Mouse (Mus musculus) embryonic facial prominence, embryonic 14.5 days (tissue): ENCODE data around the gene Swi5. TPM values are rescaled to one million over a fixed set of nuclear protein-coding genes. Genes with fewer than 3 reads are reported as not detected.
"Not testable (repeated sequence)": the region's sequence is repeated elsewhere in the genome, so short reads cannot be mapped to it uniquely, and the experiment has no call there.

Experiments
- ATAC-seq: fragments of 200-750 bp; cut with Nextera tagmentation; 2 replicates; pipeline ENCODE4 v1.8.0; 2017; ENCODE audit warnings: low read depth, moderate number of reproducible peaks, moderate TSS enrichment
- DNase-seq: peaks from one replicate; pipeline ENCODE4 v3.0.0-alpha.2; 2015; ENCODE audit warnings: low spot score
- H3K27ac ChIP-seq: fragments of 300-500 bp; sonication (generic); replicated peaks from 2 replicates; pipeline ENCODE4 v1.5.1; 2014; ENCODE audit warnings: low read depth, mild to moderate bottlenecking, low read length, moderate library complexity
- H3K27me3 ChIP-seq: fragments of 300-500 bp; sonication (generic); replicated peaks from 2 replicates; pipeline ENCODE4 v1.6.1; 2014; ENCODE audit warnings: low read length; ENCODE audit not compliant: control insufficient read depth, insufficient read depth
- H3K36me3 ChIP-seq: fragments of 300-500 bp; sonication (generic); 2 replicates; pipeline ENCODE4 v1.6.1; 2014; ENCODE audit warnings: low read length, mixed read lengths; ENCODE audit not compliant: control insufficient read depth, insufficient read depth
- H3K4me1 ChIP-seq: fragments of 300-500 bp; sonication (generic); 2 replicates; pipeline ENCODE4 v1.6.1; 2014; ENCODE audit warnings: antibody characterized with exemption, low read length; ENCODE audit not compliant: control insufficient read depth, insufficient read depth
- H3K4me2 ChIP-seq: fragments of 300-500 bp; sonication (generic); 2 replicates; pipeline ENCODE4 v1.6.1; 2014; ENCODE audit warnings: low read depth, mild to moderate bottlenecking, low read length, moderate library complexity, mixed read lengths
- H3K4me3 ChIP-seq: fragments of 300-500 bp; sonication (generic); 2 replicates; pipeline ENCODE4 v1.5.1; 2014; ENCODE audit warnings: low read depth, mild to moderate bottlenecking, low read length
- H3K9ac ChIP-seq: fragments of 300-500 bp; sonication (generic); 2 replicates; pipeline ENCODE4 v1.6.1; 2014; ENCODE audit warnings: low read depth, mild to moderate bottlenecking, low read length, moderate library complexity, mixed read lengths
- H3K9me3 ChIP-seq: fragments of 300-500 bp; sonication (generic); 2 replicates; pipeline ENCODE4 v1.6.1; 2016; ENCODE audit warnings: low read length; ENCODE audit not compliant: control insufficient read depth
- WGBS: fragments of 180-500 bp; shearing (Covaris S2); extraction: QIAGEN DNeasy Blood & Tissue Kit; methylation state at CpG from one replicate; pipeline ENCODE4 v1.1.7; 2014; 5-methylcytosine and 5-hydroxymethylcytosine counted together
- polyA plus RNA-seq: library from polyadenylated mRNA; unstranded; fragments of >200 nt; fragmentation: Nextera tagmentation; extraction: Ambion mirVana; gene quantifications from 2 replicates; pipeline ENCODE4 v1.2.1, GENCODE M21; 2014

The Swi5 gene
- polyA plus RNA-seq, 1 experiment from 2014 or later, result 249 TPM

DNA sequence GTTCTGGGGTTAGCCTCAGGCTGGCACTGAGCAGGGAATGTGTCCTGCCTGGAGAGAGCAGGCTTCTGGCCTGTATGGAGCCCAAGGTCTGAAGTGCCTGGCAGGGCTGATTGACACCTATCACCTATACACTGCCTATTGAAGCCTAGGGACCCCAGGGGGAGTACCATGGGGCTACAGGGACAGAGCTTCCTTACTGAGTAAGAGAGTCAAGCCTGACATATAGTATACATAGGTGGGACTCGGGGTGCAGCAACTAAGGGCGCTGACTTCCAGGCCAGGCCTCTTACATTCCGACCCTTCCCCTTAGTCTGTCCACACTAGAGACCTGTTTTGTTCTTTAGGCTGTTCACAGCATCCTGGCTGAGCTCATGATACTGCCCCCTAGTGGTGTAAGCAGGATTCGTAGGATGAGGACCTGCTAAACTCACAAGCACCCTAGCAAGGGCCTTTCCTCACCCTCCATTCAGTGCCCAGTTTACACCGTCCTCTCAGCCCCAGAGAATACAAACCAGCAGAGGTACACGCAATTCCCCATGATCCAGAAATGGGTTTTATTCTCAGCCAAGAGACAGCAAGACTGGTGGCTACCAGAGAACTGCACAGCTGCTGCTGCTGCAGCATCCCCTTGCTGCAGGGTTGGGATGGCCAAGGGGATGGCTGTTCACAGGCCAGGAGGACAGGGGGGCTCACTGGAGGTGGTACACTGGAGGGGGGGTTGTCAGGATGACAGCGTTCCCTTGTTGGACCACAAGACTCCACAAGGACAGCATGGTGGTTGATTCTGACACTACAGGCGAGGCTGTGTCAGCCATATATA is 20.3 kb upstream of the Swi5 start:
- peak; percentile 65 for DNase-seq
- Histone ChIP-seq H3K27ac (no peak overlapping the region), H3K36me3 (peaks cover 80% of the 10 kb centered on the region), H3K27me3 (no peaks in the 10 kb centered on the region), H3K9ac (no peak overlapping the region), H3K4me1 (peaks cover 24% of the 10 kb centered on the region), H3K4me3 (no peak overlapping the region), H3K9me3 (no peaks in the 10 kb centered on the region), H3K4me2 (no peak overlapping the region)
- 44% methylated on average over 8 of the region's 8 CpGs for WGBS
- no peak for ATAC-seq

DNA sequence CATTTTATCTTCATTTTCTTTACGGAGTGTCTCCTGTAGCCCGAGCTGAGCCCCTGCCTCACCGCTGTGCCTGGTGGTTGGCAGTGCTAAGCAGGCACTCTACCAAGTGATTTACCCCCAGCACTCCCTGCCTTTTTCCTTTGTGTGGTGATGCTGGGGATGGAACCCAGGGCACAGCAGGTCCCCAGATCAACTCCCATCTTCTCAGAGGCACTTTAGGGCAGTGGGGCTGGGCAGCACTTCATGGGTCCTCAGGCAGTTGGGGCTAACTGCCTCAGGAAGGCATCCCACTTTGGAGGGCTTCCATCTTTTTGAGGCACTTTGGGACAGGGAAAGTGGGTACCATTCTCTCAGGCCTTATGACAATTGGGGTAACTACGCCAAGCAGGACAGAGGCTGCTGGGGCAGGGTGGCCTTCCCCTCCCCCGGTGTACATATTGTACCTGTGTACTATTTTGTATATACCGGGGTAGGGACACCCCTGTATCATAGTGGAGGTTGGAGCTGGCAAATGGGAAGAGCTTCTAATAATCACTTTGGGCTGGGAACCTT is 19.4 kb upstream of the Swi5 start:
- peaks cover 20% of the 10 kb centered on the region for H3K4me1 ChIP-seq
- DNase-seq, result no peak
- no peaks in the 10 kb centered on the region for H3K27me3 ChIP-seq
- no peaks in the 10 kb centered on the region for H3K9me3 ChIP-seq
- H3K27ac ChIP-seq, result no peak overlapping the region; the same call in 1 of the 2 replicates
- peaks cover 81% of the 10 kb centered on the region for H3K36me3 ChIP-seq
- no peak for ATAC-seq
- no peak overlapping the region for H3K9ac ChIP-seq
- WGBS, result 90% methylated on average over 6 of the region's 6 CpGs
- H3K4me3 ChIP-seq, result no peak overlapping the region
- no peak overlapping the region for H3K4me2 ChIP-seq

DNA sequence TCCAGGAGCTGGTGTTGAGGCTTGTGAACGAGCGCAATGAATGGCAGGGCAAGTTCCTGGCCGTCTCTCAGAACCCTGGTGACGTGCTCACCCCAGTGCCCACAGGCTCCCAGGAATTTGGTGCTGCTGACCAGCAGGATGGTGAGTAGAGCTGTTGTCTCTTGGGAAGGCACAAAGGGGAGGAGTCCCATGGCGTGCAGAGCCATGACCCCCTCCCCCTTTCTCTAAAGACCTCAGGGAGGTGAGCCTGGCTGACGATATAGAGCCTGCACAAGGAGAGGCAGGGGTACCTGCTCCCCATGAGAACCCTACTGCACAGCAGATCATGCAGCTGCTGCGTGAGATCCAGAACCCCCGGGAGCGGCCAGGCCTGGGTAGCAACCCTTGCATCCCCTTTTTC is 18.3 kb upstream of the Swi5 start:
- H3K4me1 ChIP-seq, result peaks cover 11% of the 10 kb centered on the region; the same call in 1 of the 2 replicates
- no peak overlapping the region for H3K9ac ChIP-seq
- peaks cover 92% of the 10 kb centered on the region for H3K36me3 ChIP-seq
- H3K27ac ChIP-seq, result no peak overlapping the region
- no peak for DNase-seq
- no peak overlapping the region for H3K4me2 ChIP-seq
- no peak overlapping the region for H3K4me3 ChIP-seq
- ATAC-seq, result no peak
- no peaks in the 10 kb centered on the region for H3K27me3 ChIP-seq
- no peaks in the 10 kb centered on the region for H3K9me3 ChIP-seq
- WGBS, result 77% methylated on average over 9 of the region's 9 CpGs

DNA sequence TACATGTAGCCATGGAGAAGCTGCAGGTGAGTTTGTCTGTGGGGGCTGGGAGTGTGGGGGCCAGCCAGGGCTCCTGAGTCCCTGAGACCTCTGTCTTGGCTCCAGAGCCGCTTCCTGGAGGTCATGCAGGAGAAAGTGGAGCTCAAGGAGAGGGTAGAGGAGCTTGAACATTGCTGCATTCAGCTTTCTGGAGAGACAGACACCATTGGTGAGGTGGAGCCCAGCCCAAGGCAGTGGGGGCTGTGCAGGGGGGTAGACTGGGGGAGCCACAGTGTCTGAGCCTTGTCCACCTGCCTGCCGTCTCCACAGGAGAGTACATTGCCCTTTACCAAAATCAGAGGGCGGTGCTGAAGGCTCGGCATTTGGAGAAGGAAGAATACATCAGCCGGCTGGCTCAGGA is 17.8 kb upstream of the Swi5 start:
- Histone ChIP-seq H3K4me2 (no peak overlapping the region), H3K9ac (no peak overlapping the region), H3K36me3 (peaks cover 97% of the 10 kb centered on the region), H3K4me1 (0 out of 2 replicates have a peak, but pooled peaks cover 7% of the 10 kb centered on the region), H3K27ac (no peak overlapping the region), H3K4me3 (no peak overlapping the region), H3K27me3 (no peaks in the 10 kb centered on the region), H3K9me3 (no peaks in the 10 kb centered on the region)
- DNase-seq (no peak), ATAC-seq (no peak)
- 84% methylated on average over 4 of the region's 5 CpGs for WGBS

DNA sequence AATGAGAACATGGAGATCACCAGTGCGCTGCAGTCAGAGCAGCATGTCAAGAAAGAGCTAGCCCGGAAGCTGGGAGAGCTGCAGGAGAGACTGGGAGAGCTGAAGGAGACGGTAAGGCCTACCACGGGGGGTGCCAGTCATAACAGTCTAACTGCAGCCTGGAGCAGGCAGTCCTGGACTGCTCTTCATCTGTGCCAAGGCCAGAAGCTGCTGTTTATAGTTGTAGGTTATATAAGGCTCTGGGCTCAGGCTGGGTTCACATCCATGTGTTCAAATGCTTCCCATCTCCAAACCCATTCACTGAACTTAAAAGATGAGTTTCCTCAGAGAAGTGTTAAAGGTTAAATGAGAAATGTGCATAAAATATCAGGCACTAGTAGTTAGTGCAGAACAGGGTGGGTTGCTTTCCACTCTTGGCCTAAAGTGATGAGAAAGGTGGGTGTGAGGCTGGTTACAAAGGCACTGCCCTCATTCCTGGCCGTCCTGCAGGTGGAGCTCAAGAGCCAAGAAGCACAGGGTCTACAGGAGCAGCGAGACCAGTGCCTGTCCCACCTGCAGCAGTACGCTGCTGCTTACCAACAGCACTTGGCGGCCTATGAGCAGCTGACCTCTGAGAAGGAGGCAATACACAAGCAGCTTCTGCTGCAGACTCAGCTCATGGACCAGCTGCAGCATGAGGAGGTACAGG is 16.4 kb upstream of the Swi5 start:
- no peaks in the 10 kb centered on the region for H3K9me3 ChIP-seq
- DNase-seq (peak; percentile 62), ATAC-seq (peak; percentile 67)
- H3K27ac ChIP-seq, result no peak overlapping the region
- H3K9ac ChIP-seq, result no peak overlapping the region
- no peak overlapping the region for H3K4me2 ChIP-seq
- H3K4me1 ChIP-seq, result no peaks in the 10 kb centered on the region
- H3K4me3 ChIP-seq, result no peak overlapping the region
- H3K36me3 ChIP-seq, result peaks cover 98% of the 10 kb centered on the region
- no peaks in the 10 kb centered on the region for H3K27me3 ChIP-seq
- 55% methylated on average over 8 of the region's 8 CpGs for WGBS

DNA sequence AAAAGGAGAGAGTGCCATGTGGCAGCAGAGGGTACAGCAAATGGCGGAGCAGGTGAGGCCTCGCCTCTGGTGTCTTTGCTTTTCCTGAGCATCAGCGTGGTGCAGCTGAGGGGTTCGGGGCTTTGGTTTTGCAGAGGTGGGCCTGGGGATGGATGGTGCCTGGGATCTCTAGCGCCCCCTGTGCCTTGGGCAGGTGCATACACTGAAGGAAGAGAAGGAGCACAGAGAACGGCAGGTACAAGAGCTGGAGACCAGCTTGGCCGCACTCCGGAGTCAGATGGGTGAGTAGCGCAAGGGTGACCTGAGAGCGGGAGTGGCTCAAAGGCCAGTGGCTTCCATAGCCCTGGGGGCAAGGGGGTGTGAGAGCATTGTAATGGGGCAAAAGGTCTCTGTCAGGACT is 15.1 kb upstream of the Swi5 start:
- Histone ChIP-seq H3K36me3 (peaks cover 99% of the 10 kb centered on the region), H3K4me3 (no peak overlapping the region), H3K9ac (no peak overlapping the region), H3K4me2 (no peak overlapping the region), H3K27me3 (no peaks in the 10 kb centered on the region), H3K27ac (no peak overlapping the region), H3K4me1 (no peaks in the 10 kb centered on the region), H3K9me3 (no peaks in the 10 kb centered on the region)
- ATAC-seq (no peak), DNase-seq (no peak)
- WGBS, result 93% methylated on average over 9 of the region's 10 CpGs

DNA sequence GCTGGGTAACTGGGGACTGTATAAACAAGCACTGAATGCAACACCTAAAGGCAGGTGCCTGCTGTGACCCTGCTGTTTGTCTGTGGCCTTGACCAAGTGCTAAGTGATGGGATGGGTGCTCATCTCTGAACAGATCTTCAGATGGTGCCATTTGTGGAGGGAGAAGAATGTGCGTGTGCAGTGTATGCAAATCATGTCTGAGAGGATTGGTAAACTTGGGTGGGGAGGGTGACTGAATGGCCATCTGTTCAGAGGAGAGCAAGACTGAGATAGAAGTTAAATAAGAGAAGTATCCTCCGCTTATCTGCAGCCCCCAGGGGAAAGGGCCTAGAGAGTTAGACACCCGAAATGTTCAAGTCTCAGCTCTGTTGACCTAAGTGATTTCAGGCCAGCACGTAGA is 11.6 kb upstream of the Swi5 start:
- H3K4me3 ChIP-seq, result no peak overlapping the region
- no peak overlapping the region for H3K27ac ChIP-seq
- DNase-seq (no peak), ATAC-seq (no peak)
- no peak overlapping the region for H3K4me2 ChIP-seq
- H3K9ac ChIP-seq, result no peak overlapping the region
- WGBS, result 87% methylated on average over 4 of the region's 4 CpGs
- H3K27me3 ChIP-seq, result no peaks in the 10 kb centered on the region
- no peaks in the 10 kb centered on the region for H3K4me1 ChIP-seq
- H3K9me3 ChIP-seq, result no peaks in the 10 kb centered on the region
- H3K36me3 ChIP-seq, result peaks cover 76% of the 10 kb centered on the region

DNA sequence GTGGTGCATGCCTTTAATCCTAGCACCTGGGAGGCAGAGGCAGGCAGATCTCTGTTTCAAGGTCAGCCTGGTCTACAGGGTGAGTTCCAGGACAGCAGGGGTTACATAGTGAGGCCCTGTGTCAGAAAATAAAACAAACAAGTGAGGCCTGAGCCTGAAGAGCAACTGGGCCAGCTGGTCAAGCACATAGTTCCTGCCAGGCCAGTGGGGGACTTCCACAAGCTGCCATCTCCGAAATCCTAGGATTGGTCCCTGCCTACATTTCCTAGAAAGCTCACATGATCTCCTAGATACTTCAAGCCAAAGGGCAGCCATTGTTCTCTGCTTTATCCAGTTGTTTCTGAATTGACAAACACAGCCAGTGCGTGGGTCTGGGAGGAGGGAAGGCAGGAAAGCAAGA is 8.0 kb upstream of the Swi5 start:
- H3K27me3 ChIP-seq, H3K9me3 ChIP-seq, H3K4me3 ChIP-seq, ATAC-seq, H3K4me2 ChIP-seq, H3K27ac ChIP-seq, DNase-seq, H3K4me1 ChIP-seq, H3K9ac ChIP-seq: not testable (repeated sequence)
- WGBS, result 83% methylated on average over 2 of the region's 2 CpGs
- peaks cover 64% of the 10 kb centered on the region for H3K36me3 ChIP-seq
